Mouse (Mus musculus) ES-E14 (cell line): ENCODE results near the gene Ppp1r16b.

Source experiments
- CHD2 ChIP-seq: IDR thresholded peaks from 2 replicates; pipeline ENCODE4 v1.6.1; 2014; ENCODE audit warnings: mild to moderate bottlenecking, low read depth, low read length, inconsistent platforms
- MAFK ChIP-seq: IDR thresholded peaks from 2 replicates; pipeline ENCODE4 v1.6.1; 2014; ENCODE audit warnings: mild to moderate bottlenecking, low read depth, low read length, inconsistent platforms; ENCODE audit not compliant: insufficient read depth
- ZNF384 ChIP-seq: IDR thresholded peaks from 2 replicates; pipeline ENCODE4 v1.6.1; 2012; ENCODE audit warnings: low read depth, low read length, inconsistent platforms

DNA sequence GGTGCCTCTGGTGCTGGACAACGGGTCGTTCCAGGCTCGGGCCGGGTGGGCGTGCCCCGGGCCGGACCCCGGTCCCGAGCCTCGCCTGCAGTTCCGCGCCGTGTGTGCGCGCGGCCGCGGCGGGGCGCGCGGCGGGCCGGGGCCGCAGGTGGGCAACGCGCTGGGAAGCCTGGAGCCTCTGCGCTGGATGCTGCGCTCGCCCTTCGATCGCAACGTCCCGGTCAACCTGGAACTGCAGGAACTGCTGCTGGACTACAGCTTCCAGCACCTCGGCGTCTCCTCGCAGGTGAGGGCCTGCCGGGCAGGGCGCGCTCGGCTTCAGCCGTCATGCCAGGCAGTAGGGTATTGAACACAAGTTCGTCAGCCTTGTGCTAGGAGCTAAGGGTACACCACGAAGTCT lies 40.0 kb upstream of the Ppp1r16b start:
- TF ChIP-seq ZNF384 (no peak), CHD2 (no peak), MAFK (no peak)
